Mouse (Mus musculus) G1E (cell line): ENCODE data around the gene Epb41l2.

Experiments
- CTCF ChIP-seq: IDR thresholded peaks from 2 replicates; pipeline ENCODE4 v1.5.1; 2012; ENCODE audit warnings: low read depth, low read length, inconsistent platforms, mixed read lengths
- GATA1 ChIP-seq: IDR thresholded peaks from 2 replicates; pipeline ENCODE4 v1.6.1; 2012; ENCODE audit warnings: borderline replicate concordance, low read length, inconsistent platforms, mixed read lengths
- POLR2AphosphoS5 ChIP-seq: IDR thresholded peaks from 2 replicates; pipeline ENCODE4 v1.6.1; 2012; ENCODE audit warnings: low read depth, low read length, inconsistent platforms; ENCODE audit not compliant: insufficient replicate concordance

DNA sequence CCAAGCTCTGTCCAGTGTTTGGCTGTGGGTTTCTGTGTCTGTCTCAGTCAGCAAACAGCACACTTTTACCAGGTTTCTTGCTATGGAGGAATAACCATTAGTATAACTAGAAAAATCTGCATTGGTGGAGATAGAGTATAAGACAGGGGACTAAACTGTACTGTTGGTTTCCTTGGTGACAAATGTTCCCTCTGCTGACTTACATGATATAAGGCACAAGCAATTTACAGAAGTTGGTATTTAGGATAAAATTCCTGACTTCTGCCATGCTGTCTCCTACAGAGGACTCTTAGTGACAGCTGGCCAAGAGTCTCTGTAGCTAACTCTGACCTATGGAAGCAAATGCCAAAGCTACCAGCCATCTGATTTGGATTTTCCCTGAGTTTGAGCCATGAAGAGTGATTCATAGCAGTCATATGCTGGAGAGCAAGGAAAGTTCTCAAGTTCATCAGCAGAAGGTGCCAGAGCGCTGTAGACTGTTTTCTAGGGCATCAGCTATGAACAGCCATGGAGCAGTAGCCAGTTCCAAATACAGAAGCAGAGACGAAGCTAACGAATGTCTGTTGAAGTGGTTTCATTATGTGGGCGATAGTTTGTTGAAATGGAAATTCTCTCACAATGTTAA, 179.7 kb downstream of the Epb41l2 start:
- no peak for TF ChIP-seq CTCF
- no peak for TF ChIP-seq POLR2AphosphoS5
- no peak for TF ChIP-seq GATA1
